Mouse (Mus musculus): ENCODE data around the gene St3gal4. TPM values are rescaled to one million over a fixed set of nuclear protein-coding genes. Genes with fewer than 3 reads are reported as not detected.

Gene St3gal4
- total RNA-seq, 2 experiments from 2014 or later: 25.8 to 29.0 TPM

DNA sequence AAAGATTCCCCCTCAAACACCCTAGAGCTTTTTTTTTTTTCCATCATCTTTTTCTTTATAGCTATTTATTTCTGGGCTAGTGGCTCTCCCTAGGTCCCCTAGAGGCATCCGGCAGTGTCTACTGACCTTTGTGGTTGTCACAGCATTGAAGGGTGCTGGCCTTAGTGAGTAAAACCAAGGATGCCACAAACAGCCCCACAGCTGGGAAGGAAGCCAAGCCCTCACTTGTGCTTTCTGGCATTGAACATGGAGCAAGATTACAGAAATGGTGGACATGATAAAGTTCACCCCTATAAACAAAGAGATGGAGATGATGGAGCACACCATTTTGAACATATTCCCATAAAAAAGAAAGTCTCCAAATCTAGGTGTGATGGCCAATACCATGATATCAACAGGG is 97.3 kb downstream of the St3gal4 start:
- DNase-seq (ENCODE audit: low spot score in 2 of 2): no peak
- Histone ChIP-seq H3K27ac (no peak overlapping the region), H3K4me3 (no peak overlapping the region)
- no peak for TF ChIP-seq CTCF (conservative IDR thresholded peaks at IDR 0.05)

- no peak for TF ChIP-seq CTCF (conservative IDR thresholded peaks at IDR 0.05)
- DNase-seq (ENCODE audit: low spot score in 2 of 2): no peak
- Histone ChIP-seq H3K27ac (no peak overlapping the region), H3K4me3 (no peak overlapping the region)
Measured at GRCm38 (mm10) chr9:35020015-35020653, 98.9 kb downstream of the St3gal4 start.

DNA sequence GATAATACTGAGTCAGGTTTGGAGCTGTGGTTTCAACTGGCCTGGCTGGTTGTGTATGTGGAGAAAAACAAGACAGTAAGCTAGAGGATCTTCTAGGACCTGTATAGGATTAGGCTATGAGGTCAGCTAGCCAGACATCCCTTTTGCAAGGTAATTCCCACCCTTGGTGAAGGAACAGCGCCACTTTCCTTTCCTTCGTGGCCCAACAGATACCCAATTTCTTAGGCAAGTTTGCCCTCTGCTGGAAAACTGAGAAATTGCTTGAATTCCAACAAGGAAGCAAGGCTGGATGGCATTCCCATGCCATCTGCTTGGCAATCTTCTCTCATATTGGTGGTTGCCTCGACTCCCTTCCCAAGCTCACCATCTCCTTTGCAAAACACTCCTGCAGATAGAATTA is 99.7 kb downstream of the St3gal4 start:
- peak; percentile 85 to 86 for DNase-seq (ENCODE audit: low spot score in 2 of 2)
- no peak overlapping the region for H3K27ac ChIP-seq
- H3K4me3 ChIP-seq: no peak overlapping the region
- peak; percentile 94 for TF ChIP-seq CTCF (conservative IDR thresholded peaks at IDR 0.05)

GRCm38 (mm10) chr9:35018056-35018455 is 101.0 kb downstream of the St3gal4 start:
- Histone ChIP-seq H3K4me3 (no peak overlapping the region), H3K27ac (peak overlapping the region; percentile 49; the same call in 1 of the 2 replicates)
- DNase-seq (ENCODE audit: low spot score in 2 of 2): no peak
- TF ChIP-seq CTCF (conservative IDR thresholded peaks at IDR 0.05): no peak

GRCm38 (mm10) chr9:35017563-35017962 is 101.5 kb downstream of the St3gal4 start:
- peak overlapping the region; percentile 4; the same call in 1 of the 2 replicates for H3K4me3 ChIP-seq
- DNase-seq (ENCODE audit: low spot score in 2 of 2): peak; percentile 66 to 73
- no peak for TF ChIP-seq CTCF (conservative IDR thresholded peaks at IDR 0.05)
- peak overlapping the region; percentile 86 for H3K27ac ChIP-seq

DNA sequence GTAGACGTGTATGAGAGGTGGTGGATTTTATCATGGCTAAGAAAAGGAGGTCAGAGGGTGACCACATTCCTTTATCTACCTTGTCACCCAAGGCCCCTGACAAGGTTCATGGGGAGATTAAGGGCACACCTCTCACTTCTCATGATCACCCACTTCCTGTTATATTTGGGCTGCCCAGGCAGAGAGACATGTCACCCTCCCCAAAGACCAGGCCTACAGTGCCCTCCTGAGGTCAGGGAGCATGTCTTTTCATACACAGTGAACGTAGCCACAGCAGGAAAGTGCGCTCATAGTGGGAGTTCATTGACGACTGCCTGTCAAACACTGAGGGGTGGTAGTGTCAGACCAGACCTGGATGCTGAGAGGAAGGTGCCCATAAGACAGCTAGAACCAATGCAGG is 102.3 kb downstream of the St3gal4 start:
- peak; percentile 69 for TF ChIP-seq CTCF (conservative IDR thresholded peaks at IDR 0.05)

DNA sequence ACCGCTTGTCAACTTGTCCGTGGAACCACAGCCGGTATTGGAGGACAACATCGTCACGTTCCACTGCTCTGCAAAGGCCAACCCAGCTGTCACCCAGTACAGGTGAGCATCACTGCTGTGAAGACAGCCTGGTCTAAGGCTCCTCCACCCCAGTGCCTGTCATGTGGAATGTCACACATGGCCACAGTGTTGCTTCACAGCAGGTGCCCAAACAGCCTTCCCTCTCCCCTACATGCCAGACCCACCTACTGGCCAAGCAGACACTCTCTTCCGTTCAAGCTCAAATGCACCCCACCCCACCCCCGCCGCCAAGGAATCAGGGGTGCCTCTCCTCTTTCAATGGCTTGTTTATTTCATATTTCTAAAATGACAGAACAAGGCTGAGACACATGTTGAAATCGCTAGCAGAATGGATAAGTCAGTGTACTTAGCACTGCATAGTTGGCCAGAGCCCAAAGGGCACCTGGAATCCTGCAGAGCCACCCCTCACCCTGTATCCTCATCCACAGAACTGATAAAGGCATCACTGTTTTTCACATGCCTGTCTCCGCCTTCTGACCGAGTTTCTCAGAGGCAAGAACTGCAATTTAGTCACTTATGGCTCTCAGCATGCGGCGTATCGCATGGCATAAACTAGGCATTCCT is 111.2 kb downstream of the St3gal4 start:
- Histone ChIP-seq H3K4me3 (no peak overlapping the region), H3K27ac (no peak overlapping the region)
- no peak for DNase-seq (ENCODE audit: low spot score in 2 of 2)
- no peak for TF ChIP-seq CTCF (conservative IDR thresholded peaks at IDR 0.05)

More for the DNA sequence above, 102.3 kb downstream of the St3gal4 start:
- Histone ChIP-seq H3K27ac (peak overlapping the region; percentile 86), H3K4me3 (no peak overlapping the region)
- DNase-seq (ENCODE audit: low spot score in 2 of 2): no peak

- TF ChIP-seq CTCF (conservative IDR thresholded peaks at IDR 0.05): no peak
- H3K4me3 ChIP-seq: no peak overlapping the region
- no peak overlapping the region for H3K27ac ChIP-seq
- DNase-seq (ENCODE audit: low spot score in 2 of 2): no peak
Measured at GRCm38 (mm10) chr9:35004113-35004512, 115.0 kb downstream of the St3gal4 start.

- no peak for TF ChIP-seq CTCF (conservative IDR thresholded peaks at IDR 0.05)
Measured at GRCm38 (mm10) chr9:34997880-34998865, 120.9 kb downstream of the St3gal4 start.

More at GRCm38 (mm10) chr9:34997880-34998865, 120.9 kb downstream of the St3gal4 start:
- DNase-seq (ENCODE audit: low spot score in 2 of 2): no peak
- Histone ChIP-seq H3K27ac (peak overlapping the region; percentile 85), H3K4me3 (no peak overlapping the region)

Other genes with a start within 250 kb of the St3gal4 start
- 10 to 100 TPM; 20.5 to 21.7 TPM for gene Dcps, start 56.8 kb upstream of the St3gal4 start, total RNA-seq (2021)
- gene Srpr, start 80.9 kb upstream of the St3gal4 start, total RNA-seq (2021): 10 to 100 TPM; 65.4 to 65.6 TPM
- 1 to 10 TPM; 1.6 to 2.7 TPM for gene Tirap, start 81.0 kb upstream of the St3gal4 start, total RNA-seq (2021)
- gene Foxred1, start 91.8 kb upstream of the St3gal4 start, total RNA-seq (2021): 10 to 100 TPM; 35.4 to 37.3 TPM
- 10 to 100 TPM; 27.2 to 35.4 TPM for gene Fam118b, start 148.5 kb upstream of the St3gal4 start, total RNA-seq (2021)
- 10 to 100 TPM; 10.9 to 11.0 TPM for gene Rpusd4, start 148.6 kb upstream of the St3gal4 start, total RNA-seq (2021)